Mouse (Mus musculus): ENCODE data around the gene Stub1. TPM values are rescaled to one million over a fixed set of nuclear protein-coding genes. Genes with fewer than 3 reads are reported as not detected.

The Stub1 gene
- total RNA-seq, 2 experiments from 2014 or later: 54.7 to 67.6 TPM

DNA sequence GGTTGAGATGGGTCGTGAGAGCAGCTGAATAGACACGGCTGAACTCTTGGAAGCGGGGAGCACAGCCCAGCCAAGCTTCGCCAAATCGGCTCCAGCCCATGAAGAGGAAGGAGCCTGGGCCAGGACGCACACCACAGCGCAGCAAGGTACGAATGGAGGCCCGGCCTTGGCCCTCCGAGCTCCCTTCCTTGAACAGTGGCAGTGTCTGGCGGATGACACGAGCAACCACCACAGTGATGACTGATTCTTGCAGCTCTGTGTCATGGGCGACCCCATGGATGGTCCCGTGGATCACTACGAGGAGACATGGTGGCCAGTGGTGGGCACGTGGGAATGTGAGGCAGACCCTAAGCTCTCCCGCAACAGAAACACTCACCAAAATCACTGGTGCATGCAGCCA, 38.2 kb downstream of the Stub1 start:
- no peak for ATAC-seq (ENCODE audit: poor library complexity, severe bottlenecking)

- no peak for ATAC-seq (ENCODE audit: poor library complexity, severe bottlenecking)
These were observed 39.0 kb downstream of the Stub1 start for GRCm38 (mm10) chr17:25794197-25794596.

GRCm38 (mm10) chr17:25792615-25793014, 40.6 kb downstream of the Stub1 start, which contains the start of gene Fam173a:
Gene Fam173a (minus strand): TSS chr17:25792901.
- peak; percentile 52 for ATAC-seq (ENCODE audit: poor library complexity, severe bottlenecking)

GRCm38 (mm10) chr17:25791843-25792527, 41.2 kb downstream of the Stub1 start:
- ATAC-seq (ENCODE audit: poor library complexity, severe bottlenecking): peak; percentile 84

- ATAC-seq (ENCODE audit: poor library complexity, severe bottlenecking): no peak
These were observed 41.8 kb downstream of the Stub1 start for GRCm38 (mm10) chr17:25791320-25791842.

- no peak for ATAC-seq (ENCODE audit: poor library complexity, severe bottlenecking)
These were observed 46.3 kb downstream of the Stub1 start for GRCm38 (mm10) chr17:25786781-25787504.

DNA sequence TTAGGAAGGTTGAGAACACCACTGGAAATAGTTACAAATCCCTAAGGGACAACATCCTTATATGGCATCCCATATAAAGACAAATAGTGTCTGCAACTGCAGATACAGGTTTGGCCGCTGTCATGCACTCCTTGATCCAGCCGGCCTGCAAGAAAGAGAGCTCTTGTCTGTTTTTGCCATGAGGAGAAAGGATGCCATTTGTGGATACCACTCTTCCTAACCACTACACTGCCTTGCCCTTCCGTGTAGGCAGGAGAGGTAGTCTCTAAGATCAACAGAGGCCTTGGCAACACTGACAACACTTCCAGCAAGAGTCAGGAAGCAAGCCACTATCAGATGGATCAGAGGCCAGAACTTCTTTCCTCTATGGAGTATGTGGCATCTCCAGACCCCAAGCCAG, 46.9 kb downstream of the Stub1 start, which contains the start of gene Ccdc78:
TSS of gene Ccdc78 (plus strand) at position 301 of the 400 bp plus-strand sequence.
- no peak for ATAC-seq (ENCODE audit: poor library complexity, severe bottlenecking)

GRCm38 (mm10) chr17:25785281-25785745, 47.9 kb downstream of the Stub1 start, which contains the start of gene Haghl:
Gene Haghl (minus strand): TSS chr17:25785673.
- peak; percentile 94 for ATAC-seq (ENCODE audit: poor library complexity, severe bottlenecking)

- ATAC-seq (ENCODE audit: poor library complexity, severe bottlenecking): no peak
These were observed 49.2 kb downstream of the Stub1 start for GRCm38 (mm10) chr17:25783861-25784574.

DNA sequence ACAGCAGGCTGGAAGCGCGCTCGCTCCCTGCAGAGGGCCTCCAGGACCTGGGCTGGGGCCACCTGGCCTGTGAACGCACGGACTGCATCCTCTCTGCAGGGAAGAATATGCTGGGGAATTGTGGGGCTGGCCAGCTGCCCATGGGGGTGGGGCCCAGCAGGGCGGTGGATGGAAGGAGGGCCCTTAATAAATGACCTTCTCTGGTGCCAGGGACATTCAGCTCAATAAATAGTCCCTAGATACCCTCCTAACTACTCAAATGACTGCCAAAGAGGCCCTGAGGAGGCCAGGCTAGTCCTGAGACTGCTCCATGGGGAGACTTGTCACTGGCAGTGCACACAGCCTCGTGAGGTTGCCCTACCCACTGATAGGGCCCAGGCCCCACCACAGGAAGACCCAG, 50.1 kb downstream of the Stub1 start:
- no peak for ATAC-seq (ENCODE audit: poor library complexity, severe bottlenecking)

GRCm38 (mm10) chr17:25781339-25781738, 51.9 kb downstream of the Stub1 start:
- ATAC-seq (ENCODE audit: poor library complexity, severe bottlenecking): no peak

Other genes starting within 250 kb of the Stub1 start
- gene Gng13, start 116.2 kb downstream of the Stub1 start, total RNA-seq (2015): not detected in 2 replicates
- gene Gng13, start 116.2 kb downstream of the Stub1 start, total RNA-seq (2017): not detected in 2 replicates
- 11.2 and 17.1 TPM in 2 replicates for gene Chtf18, start 106.0 kb downstream of the Stub1 start, total RNA-seq (2015)
- gene Chtf18, start 106.0 kb downstream of the Stub1 start, total RNA-seq (2017): 19.9 and 21.8 TPM in 2 replicates
- gene Rpusd1, start 105.7 kb downstream of the Stub1 start, total RNA-seq (2015): 6.0 and 7.0 TPM in 2 replicates
- gene Rpusd1, start 105.7 kb downstream of the Stub1 start, total RNA-seq (2017): 3.9 TPM in 2 replicates
- gene Mslnl, start 97.4 kb downstream of the Stub1 start, total RNA-seq (2015): 0.16 TPM in 1 of 2 replicates, not detected in the other
- not detected in 2 replicates for gene Mslnl, start 97.4 kb downstream of the Stub1 start, total RNA-seq (2017)
- gene Msln, start 79.0 kb downstream of the Stub1 start, total RNA-seq (2015): not detected in 2 replicates
- not detected in 2 replicates for gene Msln, start 79.0 kb downstream of the Stub1 start, total RNA-seq (2017)
- gene Narfl, start 59.6 kb downstream of the Stub1 start, total RNA-seq (2015): 11.6 and 14.5 TPM in 2 replicates
- 12.8 and 28.3 TPM in 2 replicates for gene Narfl, start 59.6 kb downstream of the Stub1 start, total RNA-seq (2017)
- gene Haghl, start 47.7 kb downstream of the Stub1 start, total RNA-seq (2015): 10.3 and 10.5 TPM in 2 replicates
- gene Haghl, start 47.7 kb downstream of the Stub1 start, total RNA-seq (2017): 10.7 and 15.9 TPM in 2 replicates
- gene Ccdc78, start 46.8 kb downstream of the Stub1 start, total RNA-seq (2015): not detected in 2 replicates
- 0.16 TPM in 1 of 2 replicates, not detected in the other for gene Ccdc78, start 46.8 kb downstream of the Stub1 start, total RNA-seq (2017)
- 69.7 and 85.6 TPM in 2 replicates for gene Fam173a, start 40.5 kb downstream of the Stub1 start, total RNA-seq (2015)
- 17.7 and 36.5 TPM in 2 replicates for gene Fam173a, start 40.5 kb downstream of the Stub1 start, total RNA-seq (2017)
- gene AC134908.4, start 37.7 kb downstream of the Stub1 start, total RNA-seq (2015): 0.69 and 7.2 TPM in 2 replicates
- not detected in 2 replicates for gene AC134908.4, start 37.7 kb downstream of the Stub1 start, total RNA-seq (2017)
- gene Metrn, start 36.3 kb downstream of the Stub1 start, total RNA-seq (2015): 2.6 and 3.2 TPM in 2 replicates
- 8.3 and 11.2 TPM in 2 replicates for gene Metrn, start 36.3 kb downstream of the Stub1 start, total RNA-seq (2017)
- not detected in 2 replicates for gene Fbxl16, start 24.3 kb downstream of the Stub1 start, total RNA-seq (2015)
- gene Fbxl16, start 24.3 kb downstream of the Stub1 start, total RNA-seq (2017): not detected in 2 replicates
- 4.6 and 6.9 TPM in 2 replicates for gene Wdr24, start 9.8 kb downstream of the Stub1 start, total RNA-seq (2015)
- gene Wdr24, start 9.8 kb downstream of the Stub1 start, total RNA-seq (2017): 12.3 and 15.1 TPM in 2 replicates
- 6.0 and 7.7 TPM in 2 replicates for gene Jmjd8, start 4.5 kb downstream of the Stub1 start, total RNA-seq (2015)
- 10.6 and 14.4 TPM in 2 replicates for gene Jmjd8, start 4.5 kb downstream of the Stub1 start, total RNA-seq (2017)
- 0.98 and 1.4 TPM in 2 replicates for gene Rhbdl1, start 3.9 kb upstream of the Stub1 start, total RNA-seq (2015)
- gene Rhbdl1, start 3.9 kb upstream of the Stub1 start, total RNA-seq (2017): 0.55 and 0.69 TPM in 2 replicates
- gene Gm20683, start 8.4 kb upstream of the Stub1 start, total RNA-seq (2015): 0.07 TPM in 1 of 2 replicates, not detected in the other
- 0.33 TPM in 1 of 2 replicates, not detected in the other for gene Gm20683, start 8.4 kb upstream of the Stub1 start, total RNA-seq (2017)
- gene Rhot2, start 11.4 kb upstream of the Stub1 start, total RNA-seq (2015): 14.0 and 15.6 TPM in 2 replicates
- 13.9 and 30.4 TPM in 2 replicates for gene Rhot2, start 11.4 kb upstream of the Stub1 start, total RNA-seq (2017)
- gene Wdr90, start 28.1 kb upstream of the Stub1 start, total RNA-seq (2015): 17.3 and 19.3 TPM in 2 replicates
- 7.8 and 9.5 TPM in 2 replicates for gene Wdr90, start 28.1 kb upstream of the Stub1 start, total RNA-seq (2017)
- gene Mcrip2, start 35.4 kb upstream of the Stub1 start, total RNA-seq (2015): 1.8 and 3.5 TPM in 2 replicates
- gene Mcrip2, start 35.4 kb upstream of the Stub1 start, total RNA-seq (2017): 3.1 and 4.1 TPM in 2 replicates
- 18.9 and 20.3 TPM in 2 replicates for gene Mettl26, start 41.7 kb upstream of the Stub1 start, total RNA-seq (2015)
- gene Mettl26, start 41.7 kb upstream of the Stub1 start, total RNA-seq (2017): 3.7 and 6.0 TPM in 2 replicates
- 1.0 and 1.6 TPM in 2 replicates for gene Wfikkn1, start 47.5 kb upstream of the Stub1 start, total RNA-seq (2015)
- gene Wfikkn1, start 47.5 kb upstream of the Stub1 start, total RNA-seq (2017): 0.04 and 0.15 TPM in 2 replicates
- gene Rab40c, start 86.3 kb upstream of the Stub1 start, total RNA-seq (2015): 7.9 and 12.8 TPM in 2 replicates
- gene Rab40c, start 86.3 kb upstream of the Stub1 start, total RNA-seq (2017): 9.1 and 16.1 TPM in 2 replicates
- gene Pigq, start 111.5 kb upstream of the Stub1 start, total RNA-seq (2015): 44.2 and 45.2 TPM in 2 replicates
- gene Pigq, start 111.5 kb upstream of the Stub1 start, total RNA-seq (2017): 33.8 and 36.5 TPM in 2 replicates
- not detected in 2 replicates for gene Nhlrc4, start 111.6 kb upstream of the Stub1 start, total RNA-seq (2015)
- not detected in 2 replicates for gene Nhlrc4, start 111.6 kb upstream of the Stub1 start, total RNA-seq (2017)
- gene A930017K11Rik, start 119.2 kb upstream of the Stub1 start, total RNA-seq (2015): not detected in 2 replicates
- gene A930017K11Rik, start 119.2 kb upstream of the Stub1 start, total RNA-seq (2017): not detected in 2 replicates
- 9.1 and 10.4 TPM in 2 replicates for gene Capn15, start 152.4 kb upstream of the Stub1 start, total RNA-seq (2015)
- gene Capn15, start 152.4 kb upstream of the Stub1 start, total RNA-seq (2017): 3.5 and 3.7 TPM in 2 replicates
- gene Rab11fip3, start 236.2 kb upstream of the Stub1 start, total RNA-seq (2015): 0.71 and 1.3 TPM in 2 replicates
- 0.70 and 2.5 TPM in 2 replicates for gene Rab11fip3, start 236.2 kb upstream of the Stub1 start, total RNA-seq (2017)

Data from megakaryocyte, adult 5-6 weeks (primary cell).